Mouse (Mus musculus): ENCODE data around the gene Fabp6.
A peak's percentile ranks its signal among the peaks of the same experiment; 100 is the strongest.

Fabp6 gene

GRCm38 (mm10) chr11:43586324-43587090 lies 14.8 kb downstream of the Fabp6 start, which contains the start of gene 4933415A04Rik:
Gene 4933415A04Rik (plus strand): TSS chr11:43587040.
- DNase-seq = peak; percentile 66

GRCm38 (mm10) chr11:43585211-43586005 lies 15.9 kb downstream of the Fabp6 start:
- DNase-seq = no peak

GRCm38 (mm10) chr11:43577713-43578478 lies 23.4 kb downstream of the Fabp6 start:
- no peak for DNase-seq

- peak; percentile 21 for DNase-seq
These were observed 25.8 kb downstream of the Fabp6 start for GRCm38 (mm10) chr11:43575376-43576151.

GRCm38 (mm10) chr11:43575061-43575375 lies 26.3 kb downstream of the Fabp6 start:
- DNase-seq = no peak

GRCm38 (mm10) chr11:43569595-43569994 lies 31.7 kb downstream of the Fabp6 start:
- DNase-seq = peak; percentile 31

- DNase-seq = no peak
These were observed 32.2 kb downstream of the Fabp6 start for GRCm38 (mm10) chr11:43569188-43569587.

- peak; percentile 43 for DNase-seq
These were observed 33.1 kb downstream of the Fabp6 start for GRCm38 (mm10) chr11:43568263-43568662.

GRCm38 (mm10) chr11:43566696-43567095 lies 34.6 kb downstream of the Fabp6 start:
- no peak for DNase-seq

GRCm38 (mm10) chr11:43565852-43566251 lies 35.5 kb downstream of the Fabp6 start:
- DNase-seq = no peak

GRCm38 (mm10) chr11:43565414-43565813 lies 35.9 kb downstream of the Fabp6 start:
- no peak for DNase-seq

GRCm38 (mm10) chr11:43563654-43564244 lies 37.6 kb downstream of the Fabp6 start:
- DNase-seq = no peak

GRCm38 (mm10) chr11:43559515-43560292 lies 41.6 kb downstream of the Fabp6 start:
- no peak for DNase-seq

GRCm38 (mm10) chr11:43556538-43556937 lies 44.8 kb downstream of the Fabp6 start:
- DNase-seq = no peak

GRCm38 (mm10) chr11:43552675-43553074 lies 48.7 kb downstream of the Fabp6 start:
- no peak for DNase-seq

- no peak for DNase-seq
These were observed 49.6 kb downstream of the Fabp6 start for GRCm38 (mm10) chr11:43551756-43552155.

GRCm38 (mm10) chr11:43549701-43550100 lies 51.6 kb downstream of the Fabp6 start:
- peak; percentile 32 for DNase-seq

GRCm38 (mm10) chr11:43548657-43549435 lies 52.5 kb downstream of the Fabp6 start:
- DNase-seq = no peak

- DNase-seq = peak; percentile 37
These were observed 53.2 kb downstream of the Fabp6 start for GRCm38 (mm10) chr11:43548148-43548547.

GRCm38 (mm10) chr11:43546678-43547077 lies 54.7 kb downstream of the Fabp6 start:
- no peak for DNase-seq
